Mouse (Mus musculus) regulatory T cell (primary cell): ENCODE results near the gene Samd3.

Source experiments
- in situ Hi-C: fragments of 300-600 bp; cut with MboI, MseI; formaldehyde crosslinking; loops from one replicate; pipeline ENCODE4 v1.15.1; 2025; ENCODE audit warnings: high pct_unique_total_duplicates

Samd3 gene

GRCm38 (mm10) chr10:26229488-26229887 lies at the start of gene Samd3:
Samd3 (plus strand) TSS chr10:26229707.
- in situ Hi-C loops = no loop called here

GRCm38 (mm10) chr10:26185289-26185688 lies 44.2 kb upstream of the Samd3 start:
- in situ Hi-C loops = no loop called here

GRCm38 (mm10) chr10:26190811-26191210 lies 38.7 kb upstream of the Samd3 start:
- in situ Hi-C loops = no loop called here

GRCm38 (mm10) chr10:26194892-26195291 lies 34.6 kb upstream of the Samd3 start:
- in situ Hi-C loops = no loop called here

GRCm38 (mm10) chr10:26202708-26203368 lies 26.7 kb upstream of the Samd3 start:
- in situ Hi-C loops = no loop called here

- in situ Hi-C loops = no loop called here
These were observed 8.8 kb upstream of the Samd3 start for GRCm38 (mm10) chr10:26220729-26221128.

- in situ Hi-C loops = no loop called here
These were observed 3.3 kb upstream of the Samd3 start for GRCm38 (mm10) chr10:26226241-26226640.

- in situ Hi-C loops = no loop called here
These were observed 2.8 kb upstream of the Samd3 start for GRCm38 (mm10) chr10:26226734-26227133.

GRCm38 (mm10) chr10:26228187-26228586 lies 1.3 kb upstream of the Samd3 start:
- in situ Hi-C loops = no loop called here

GRCm38 (mm10) chr10:26232071-26232653 lies 2.7 kb downstream of the Samd3 start:
- in situ Hi-C loops = no loop called here

- in situ Hi-C loops = no loop called here
These were observed 9.1 kb downstream of the Samd3 start for GRCm38 (mm10) chr10:26238559-26238958.

GRCm38 (mm10) chr10:26239090-26239489 lies 9.6 kb downstream of the Samd3 start:
- in situ Hi-C loops = no loop called here

- in situ Hi-C loops = no loop called here
These were observed 13.7 kb downstream of the Samd3 start for GRCm38 (mm10) chr10:26243203-26243602.

- in situ Hi-C loops = no loop called here
These were observed 15.0 kb downstream of the Samd3 start for GRCm38 (mm10) chr10:26244466-26244865.

- in situ Hi-C loops = no loop called here
These were observed 20.1 kb downstream of the Samd3 start for GRCm38 (mm10) chr10:26249426-26250165.

- in situ Hi-C loops = no loop called here
These were observed 30.4 kb downstream of the Samd3 start for GRCm38 (mm10) chr10:26259908-26260307.

GRCm38 (mm10) chr10:26263744-26264459 lies 34.4 kb downstream of the Samd3 start:
- in situ Hi-C loops = no loop called here

- in situ Hi-C loops = no loop called here
These were observed 45.9 kb downstream of the Samd3 start for GRCm38 (mm10) chr10:26275414-26275813.

- in situ Hi-C loops = no loop called here
These were observed 50.5 kb downstream of the Samd3 start for GRCm38 (mm10) chr10:26280009-26280408.

GRCm38 (mm10) chr10:26287136-26287535 lies 57.6 kb downstream of the Samd3 start:
- in situ Hi-C loops = no loop called here

GRCm38 (mm10) chr10:26297200-26297599 lies 67.7 kb downstream of the Samd3 start:
- in situ Hi-C loops = no loop called here

- in situ Hi-C loops = no loop called here
These were observed 68.1 kb downstream of the Samd3 start for GRCm38 (mm10) chr10:26297626-26298025.
